Mouse (Mus musculus) heart, postnatal 0 days (tissue): ENCODE measurements around the gene Reps1. TPM values are rescaled to one million over a fixed set of nuclear protein-coding genes. Genes with fewer than 3 reads are reported as not detected.

Experiments used
- ATAC-seq: fragments of 200-750 bp; cut with Nextera tagmentation; 2 replicates; pipeline ENCODE4 v1.8.0; 2017; ENCODE audit warnings: low read depth, moderate number of reproducible peaks, moderate library complexity; ENCODE audit not compliant: insufficient read depth
- DNase-seq: peaks from one replicate; pipeline ENCODE4 v3.0.0-alpha.2; 2016; ENCODE audit warnings: low spot score
- H3K27ac ChIP-seq: fragments of 300-500 bp; sonication (generic); 2 replicates; pipeline ENCODE4 v1.5.1; 2014; ENCODE audit warnings: low read depth, mild to moderate bottlenecking
- H3K27me3 ChIP-seq: fragments of 300-500 bp; sonication (generic); 2 replicates; pipeline ENCODE4 v1.6.1; 2014; ENCODE audit warnings: low read length, mixed read lengths; ENCODE audit not compliant: control insufficient read depth, insufficient read depth
- H3K36me3 ChIP-seq: fragments of 300-500 bp; sonication (generic); replicated peaks from 2 replicates; pipeline ENCODE4 v1.6.1; 2014; ENCODE audit warnings: low read length, mixed read lengths; ENCODE audit not compliant: control insufficient read depth, insufficient read depth
- H3K4me1 ChIP-seq: fragments of 300-500 bp; sonication (generic); 2 replicates; pipeline ENCODE4 v1.6.1; 2014; ENCODE audit warnings: antibody characterized with exemption; ENCODE audit not compliant: control insufficient read depth, insufficient read depth
- H3K4me2 ChIP-seq: fragments of 300-500 bp; sonication (generic); 2 replicates; pipeline ENCODE4 v1.6.1; 2014; ENCODE audit warnings: low read depth, mild to moderate bottlenecking, low read length, moderate library complexity
- H3K4me3 ChIP-seq: fragments of 300-500 bp; sonication (generic); 2 replicates; pipeline ENCODE4 v1.5.1; 2014; ENCODE audit warnings: low read depth, low read length
- H3K9ac ChIP-seq: fragments of 300-500 bp; sonication (generic); replicated peaks from 2 replicates; pipeline ENCODE4 v1.6.1; 2014; ENCODE audit warnings: low read depth, low read length, mixed read lengths
- H3K9me3 ChIP-seq: fragments of 300-500 bp; sonication (generic); replicated peaks from 2 replicates; pipeline ENCODE4 v1.6.1; 2016; ENCODE audit warnings: low read length; ENCODE audit not compliant: control insufficient read depth
- CTCF ChIP-seq: IDR thresholded peaks from 2 replicates; pipeline ENCODE4 v1.5.1; 2016; ENCODE audit warnings: antibody characterized with exemption, control low read depth, low read depth
- EP300 ChIP-seq: IDR thresholded peaks from 2 replicates; pipeline ENCODE4 v1.6.1; 2016; ENCODE audit warnings: antibody characterized with exemption, low read depth
- WGBS: fragments of 180-500 bp; shearing (Covaris S2); extraction: QIAGEN DNeasy Blood & Tissue Kit; methylation state at CpG from one replicate; pipeline ENCODE4 v1.1.7; 2014; 5-methylcytosine and 5-hydroxymethylcytosine counted together
- polyA plus RNA-seq: library from polyadenylated mRNA; unstranded; fragments of >200 nt; fragmentation: Nextera tagmentation; extraction: Ambion mirVana; gene quantifications from 2 replicates; pipeline ENCODE4 v1.2.1, GENCODE M21; 2015
- total RNA-seq: library from RNA; depleted of rRNA; stranded (reverse); fragments of >200 nt; gene quantifications from 2 replicates; pipeline ENCODE4 v1.2.3, GENCODE M21; 2014; ENCODE audit warnings: low replicate concordance

Reps1 gene
- total and polyA plus RNA-seq, 2 experiments from 2014 or later, result 9.2 to 43.4 TPM

DNA sequence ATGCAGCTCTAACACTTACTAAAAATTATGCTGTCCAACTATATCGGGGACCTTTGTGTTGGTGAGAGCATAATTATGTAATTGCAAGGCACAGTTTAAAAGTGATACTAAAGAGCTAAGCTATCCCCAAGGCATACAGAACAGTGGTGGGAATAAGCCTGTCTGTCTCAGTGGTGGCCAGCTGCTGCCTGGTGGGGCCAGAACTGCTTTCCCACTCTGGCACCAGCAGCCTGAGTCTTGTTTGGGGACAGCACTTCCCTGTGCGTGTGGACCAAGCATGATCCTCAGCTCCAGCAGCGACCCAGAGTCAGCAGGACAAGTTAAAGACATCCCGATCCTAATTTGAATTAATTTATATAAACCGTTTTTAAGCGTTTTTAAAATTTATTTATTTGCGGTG is 35.2 kb upstream of the Reps1 start:
- ATAC-seq (no peak), DNase-seq (no peak)
- Histone ChIP-seq H3K27me3 (no peaks in the 10 kb centered on the region), H3K9me3 (no peaks in the 10 kb centered on the region), H3K27ac (no peak overlapping the region), H3K4me3 (no peak overlapping the region), H3K9ac (no peak overlapping the region), H3K36me3 (peaks cover 28% of the 10 kb centered on the region), H3K4me1 (peaks cover 9% of the 10 kb centered on the region; the same call in 1 of the 2 replicates), H3K4me2 (no peak overlapping the region; the same call in 1 of the 2 replicates)
- TF ChIP-seq CTCF, result no peak
- TF ChIP-seq EP300, result no peak
- 79% methylated on average over 7 of the region's 7 CpGs for WGBS

DNA sequence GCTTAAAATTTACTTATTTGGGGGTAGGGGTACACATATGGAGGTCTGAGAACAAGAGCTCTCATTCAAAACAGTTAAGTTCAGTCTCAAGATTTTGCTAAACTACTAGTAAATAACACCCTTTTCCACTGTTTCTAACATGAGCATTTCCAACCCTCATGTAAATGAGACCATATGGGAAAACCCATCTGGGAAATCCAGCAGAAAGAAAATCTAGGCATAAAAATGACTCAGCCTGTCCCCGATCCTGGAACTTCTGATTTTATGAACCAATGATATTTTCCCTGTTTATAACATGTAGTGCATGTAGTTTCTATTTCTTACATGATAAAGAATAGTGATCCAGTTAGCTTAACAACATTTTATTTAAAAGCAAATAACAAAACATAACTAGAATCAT is 34.8 kb upstream of the Reps1 start:
- 87% methylated on average over 1 of the region's 1 CpGs for WGBS
- H3K4me2 ChIP-seq, result no peak overlapping the region; the same call in 1 of the 2 replicates

DNA sequence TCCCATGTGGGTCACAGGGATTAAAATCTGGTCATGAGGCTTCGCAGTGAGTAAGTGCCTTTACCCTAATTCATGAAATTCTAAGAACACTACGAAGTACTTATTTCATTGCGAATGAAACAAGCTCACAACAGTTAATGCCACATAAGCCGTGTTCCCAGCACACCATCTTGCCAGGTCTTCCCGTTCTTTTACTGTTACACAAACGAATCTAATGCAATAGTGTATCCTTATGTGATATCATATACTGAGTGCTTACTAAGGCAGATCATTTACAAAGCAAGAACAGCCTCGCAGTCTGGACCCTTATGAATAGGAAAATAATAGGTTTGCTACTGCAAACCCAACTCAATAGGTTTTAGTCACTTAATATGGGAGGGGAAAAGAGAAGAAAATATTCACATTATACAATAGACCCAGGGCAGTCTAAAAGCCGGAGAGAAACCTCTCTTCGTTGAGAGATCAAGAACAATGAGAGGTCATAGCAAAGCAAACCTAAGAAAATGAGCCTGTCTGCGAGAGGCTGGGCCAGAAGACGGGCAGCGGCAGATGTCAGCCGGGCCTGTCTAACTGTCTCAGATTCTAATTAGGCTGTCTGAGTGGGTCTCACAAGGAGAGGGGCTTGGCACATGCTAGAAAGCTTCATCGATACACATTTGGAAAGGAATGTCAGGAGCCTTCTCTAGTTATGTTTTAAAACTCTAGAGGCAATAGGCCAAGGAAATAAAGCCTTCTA is 33.9 kb upstream of the Reps1 start:
- WGBS, result 29% methylated on average over 14 of the region's 14 CpGs
- ATAC-seq, result peak; percentile 18; the same call in 1 of the 2 replicates
- Histone ChIP-seq H3K9ac (peak overlapping the region; percentile 88), H3K9me3 (no peaks in the 10 kb centered on the region), H3K27ac (peak overlapping the region; percentile 98), H3K27me3 (no peaks in the 10 kb centered on the region), H3K36me3 (peaks cover 20% of the 10 kb centered on the region), H3K4me3 (peak overlapping the region; percentile 76), H3K4me1 (peaks cover 9% of the 10 kb centered on the region; the same call in 1 of the 2 replicates), H3K4me2 (peak overlapping the region; percentile 77)
- no peak for DNase-seq
- no peak for TF ChIP-seq EP300
- TF ChIP-seq CTCF, result no peak

More for the DNA sequence above, 34.8 kb upstream of the Reps1 start:
- Histone ChIP-seq H3K9ac (no peak overlapping the region), H3K27ac (no peak overlapping the region), H3K9me3 (no peaks in the 10 kb centered on the region), H3K4me3 (0 out of 2 replicates have a peak overlapping the region, but pooled peaks have one; percentile 76), H3K4me1 (peaks cover 9% of the 10 kb centered on the region; the same call in 1 of the 2 replicates), H3K36me3 (peaks cover 28% of the 10 kb centered on the region), H3K27me3 (no peaks in the 10 kb centered on the region)
- TF ChIP-seq EP300, result no peak
- no peak for TF ChIP-seq CTCF
- no peak for DNase-seq
- no peak for ATAC-seq

DNA sequence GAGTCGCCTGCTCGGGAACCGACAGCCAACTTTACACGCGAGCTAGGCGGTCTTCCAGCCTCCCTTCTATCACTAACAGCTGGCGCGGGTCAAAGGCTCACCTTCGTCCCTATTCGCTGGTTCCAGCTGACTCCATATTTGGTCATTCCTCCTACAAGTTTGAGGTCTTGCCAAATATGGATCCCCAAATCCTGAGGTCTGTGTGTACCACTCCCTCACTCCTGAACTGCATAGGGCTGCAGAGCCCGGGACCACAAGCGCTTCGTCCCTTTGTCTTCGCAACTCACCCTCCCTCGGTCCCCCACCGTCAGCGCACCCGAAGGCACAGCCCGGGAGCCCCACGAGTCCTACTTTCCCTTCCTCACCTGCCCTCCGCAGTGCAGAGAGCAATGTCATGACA is 33.3 kb upstream of the Reps1 start:
- ATAC-seq (peak; percentile 87), DNase-seq (peak; percentile 93)
- 0% methylated on average over 21 of the region's 21 CpGs for WGBS
- no peaks in the 10 kb centered on the region for H3K27me3 ChIP-seq
- TF ChIP-seq CTCF, result no peak
- TF ChIP-seq EP300, result no peak
- H3K4me3 ChIP-seq, result peak overlapping the region; percentile 76
- H3K9ac ChIP-seq, result peak overlapping the region; percentile 88
- H3K4me2 ChIP-seq, result peak overlapping the region; percentile 77
- H3K27ac ChIP-seq, result peak overlapping the region; percentile 98
- no peaks in the 10 kb centered on the region for H3K9me3 ChIP-seq
- peaks cover 9% of the 10 kb centered on the region; the same call in 1 of the 2 replicates for H3K4me1 ChIP-seq
- peaks cover 15% of the 10 kb centered on the region; the same call in 1 of the 2 replicates for H3K36me3 ChIP-seq

DNA sequence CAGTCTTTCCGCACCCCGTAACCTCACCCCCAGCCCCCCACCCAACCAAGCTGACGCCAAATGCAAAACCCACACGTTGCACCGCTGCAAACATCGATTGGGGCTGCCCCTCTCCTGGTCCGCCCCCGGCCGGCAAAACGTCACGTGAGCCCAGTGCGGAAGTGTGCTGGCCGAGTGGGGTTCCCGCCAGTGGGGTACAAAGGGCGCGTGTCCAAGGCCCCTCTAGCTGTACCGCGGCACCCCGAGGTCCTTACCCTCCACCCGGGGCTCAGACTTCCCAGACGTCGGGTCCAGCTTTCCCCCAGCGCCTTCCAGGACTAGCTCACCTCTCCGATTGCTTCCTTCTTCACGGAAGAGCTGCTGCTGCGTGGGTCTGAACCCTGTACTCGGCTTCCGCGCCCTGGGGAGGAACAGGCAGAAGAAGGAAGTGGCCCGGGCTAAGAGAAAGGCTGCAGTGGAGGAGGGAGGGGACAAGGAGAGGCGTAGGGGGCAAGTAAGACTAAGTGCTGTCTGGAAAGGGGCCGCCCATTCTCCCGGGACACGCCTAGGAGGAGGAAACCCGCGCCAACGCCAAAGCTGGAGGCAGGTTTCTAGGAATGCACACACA is 32.8 kb upstream of the Reps1 start, which contains the start of gene Abracl:
Abracl (minus strand) TSS at position 548 of the 607 bp plus-strand sequence.
- Histone ChIP-seq H3K36me3 (0 out of 2 replicates have a peak, but pooled peaks cover 10% of the 10 kb centered on the region), H3K4me3 (peak within 1 kb of the TSS; percentile 76), H3K4me1 (peaks cover 9% of the 10 kb centered on the region; the same call in 1 of the 2 replicates), H3K27me3 (no peaks in the 10 kb centered on the region), H3K9ac (peak within 1 kb of the TSS; percentile 88), H3K9me3 (no peaks in the 10 kb centered on the region), H3K4me2 (peak within 1 kb of the TSS; percentile 77), H3K27ac (peak within 1 kb of the TSS; percentile 98)
- TF ChIP-seq CTCF (peak; percentile 14; the same call in 1 of the 2 replicates), EP300 (no peak)
- WGBS, result under 1% methylated on average over 37 of the region's 37 CpGs
- ATAC-seq (peak; percentile 86), DNase-seq (peak; percentile 90)
